Mouse (Mus musculus) midbrain, embryonic 11.5 days (tissue): ENCODE results near the gene Cd5l. TPM values are rescaled to one million over a fixed set of nuclear protein-coding genes. Genes with fewer than 3 reads are reported as not detected.

Experiments
- polyA plus RNA-seq: library from polyadenylated mRNA; unstranded; fragments of >200 nt; fragmentation: Nextera tagmentation; extraction: Ambion mirVana; gene quantifications from 2 replicates; pipeline ENCODE4 v1.2.1, GENCODE M21; 2014

Cd5l gene
- polyA plus RNA-seq, 1 experiment from 2014 or later = 0.11 TPM

Other genes starting within 250 kb of the Cd5l start
- 6.4 and 7.4 TPM in 2 replicates for gene Kirrel, start 183.1 kb upstream of the Cd5l start, polyA plus RNA-seq
- 7.4 and 9.9 TPM in 2 replicates for gene Fcrls, start 94.1 kb upstream of the Cd5l start, polyA plus RNA-seq
- gene Fcrl1, start 18.5 kb downstream of the Cd5l start, polyA plus RNA-seq = 0.12 TPM in 1 of 2 replicates, not detected in the other
- not detected in 2 replicates for gene Fcrl5, start 77.9 kb downstream of the Cd5l start, polyA plus RNA-seq
- gene Etv3, start 167.5 kb downstream of the Cd5l start, polyA plus RNA-seq = 8.0 and 8.1 TPM in 2 replicates